Mouse (Mus musculus) adrenal gland, postnatal 14 days (tissue): Measurements from ENCODE around the gene Gm4756. TPM values are rescaled to one million over a fixed set of nuclear protein-coding genes. Genes with fewer than 3 reads are reported as not detected.
A peak's percentile ranks its signal among the peaks of the same experiment; 100 is the strongest.
"Not testable (repeated sequence)": the region's sequence is repeated elsewhere in the genome, so short reads cannot be mapped to it uniquely, and the experiment has no call there.

Experiments
- DNase-seq: peaks from one replicate; pipeline ENCODE4 v3.0.0; 2021; ENCODE audit warnings: mixed read lengths
- long read RNA-seq, 2 experiments: library from polyadenylated mRNA; stranded (forward); transcript quantifications; one replicate each; pipeline ENCODE4 v2.0.0; 2021
- total RNA-seq: library from RNA; stranded (reverse); gene quantifications from 2 replicates; pipeline ENCODE4 v1.2.3, GENCODE M21; 2021

Gm4756 gene
- total RNA-seq: not detected in 2 replicates
- long read RNA-seq, experiment 1: 0 reads
- long read RNA-seq, experiment 2: 0 reads

DNA sequence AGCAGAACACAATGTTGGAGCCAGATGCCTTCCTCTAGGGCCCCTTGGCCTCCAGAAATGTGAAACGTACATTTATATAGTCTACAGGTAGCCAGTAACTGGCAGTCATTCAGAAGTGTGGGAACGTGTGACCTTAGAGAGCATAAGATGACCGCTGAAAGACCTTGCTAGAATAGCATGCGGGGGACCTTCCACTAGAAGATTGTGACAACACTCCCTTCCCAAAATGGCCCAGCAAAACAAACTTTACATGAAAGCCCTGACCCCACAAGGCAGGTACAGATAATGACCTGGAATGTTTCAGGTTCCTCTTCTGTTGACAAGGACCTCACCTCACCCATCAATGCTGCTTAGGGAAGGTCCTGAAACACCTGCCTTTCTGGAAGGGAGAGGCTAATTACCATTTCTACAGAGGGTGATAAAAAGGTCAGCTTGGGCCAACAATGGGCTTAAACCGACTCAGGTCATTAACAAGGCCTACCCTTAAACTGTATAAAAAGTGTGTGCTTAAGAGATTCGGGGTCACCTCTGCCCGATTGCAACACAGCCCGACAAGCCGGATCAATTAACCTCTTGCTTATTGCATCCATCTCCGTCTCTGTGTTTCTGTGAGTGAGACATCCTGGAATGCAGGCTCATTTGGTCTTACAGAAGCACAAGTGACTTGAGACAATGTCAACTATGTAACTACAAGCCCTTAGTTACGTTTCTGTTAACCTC, at the start of gene Gm4756:
TSS of gene Gm4756 (minus strand) at position 51 of the 720 bp plus-strand sequence.
- DNase-seq: no peak

GRCm38 (mm10) chr12:72694901-72695463, 45.5 kb upstream of the Gm4756 start:
- peak; percentile 28 for DNase-seq

DNA sequence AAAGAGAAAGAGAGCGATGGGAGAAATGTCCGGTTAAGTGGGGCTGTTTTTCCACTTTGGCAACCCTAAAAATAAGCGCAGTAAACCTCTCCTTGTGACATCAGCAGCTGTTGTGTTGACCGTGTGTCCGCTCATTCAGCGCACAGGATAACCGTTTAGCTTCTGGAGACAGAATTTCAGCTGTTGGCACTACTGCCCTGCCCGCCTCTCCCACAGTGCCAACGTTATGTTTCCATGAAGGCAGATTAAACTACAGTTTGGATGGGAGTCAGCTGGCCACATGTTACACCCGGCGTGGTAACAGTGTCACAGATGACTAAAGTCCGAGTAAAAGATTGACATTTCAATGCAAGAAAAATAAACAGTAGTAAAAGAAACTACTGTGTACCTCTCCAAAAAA, 45.0 kb upstream of the Gm4756 start:
- DNase-seq: peak; percentile 14

GRCm38 (mm10) chr12:72693895-72694294, 44.4 kb upstream of the Gm4756 start:
- peak; percentile 60 for DNase-seq

DNA sequence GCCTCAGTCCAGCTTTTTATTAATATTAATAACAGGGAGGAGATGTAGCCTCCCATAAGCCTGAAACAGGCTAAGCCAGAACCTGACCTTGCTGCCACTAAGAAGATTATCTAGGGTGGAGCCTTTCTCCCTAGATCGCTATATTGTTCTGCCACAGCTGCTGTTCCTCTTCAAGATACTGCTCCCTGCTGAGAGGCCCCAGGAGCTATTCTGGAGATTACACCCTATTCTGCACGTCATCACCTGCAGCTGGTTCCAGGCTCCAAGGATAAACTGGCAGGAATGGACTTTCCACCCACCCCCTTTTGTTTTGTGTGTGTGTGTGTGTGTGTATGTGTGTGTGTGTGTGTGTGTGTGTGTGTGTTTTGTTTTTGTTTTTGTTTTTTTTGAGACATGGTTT, 38.8 kb upstream of the Gm4756 start:
- DNase-seq: not testable (repeated sequence)

DNA sequence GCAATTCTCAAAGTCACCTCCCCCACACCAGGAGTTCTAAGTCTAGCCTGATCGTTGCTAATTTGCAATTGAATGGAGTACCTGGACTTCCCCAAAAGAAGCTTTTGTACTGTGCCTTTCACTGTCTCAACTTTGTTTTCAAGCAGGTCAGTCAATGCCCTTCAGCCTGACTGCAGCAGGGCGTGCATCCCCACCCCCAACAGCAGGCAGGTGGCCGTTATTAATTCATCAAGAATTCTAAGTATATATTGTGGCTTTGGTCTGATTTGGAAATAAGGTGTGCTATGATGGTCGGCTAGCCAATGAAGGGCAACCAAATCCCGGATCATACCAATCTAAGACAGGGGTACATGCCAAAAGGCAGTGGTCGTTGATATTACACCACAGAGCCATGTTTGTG, 38.3 kb upstream of the Gm4756 start:
- not testable (repeated sequence) for DNase-seq

- DNase-seq: not testable (repeated sequence)
Observed at GRCm38 (mm10) chr12:72686566-72686965, 37.1 kb upstream of the Gm4756 start.

DNA sequence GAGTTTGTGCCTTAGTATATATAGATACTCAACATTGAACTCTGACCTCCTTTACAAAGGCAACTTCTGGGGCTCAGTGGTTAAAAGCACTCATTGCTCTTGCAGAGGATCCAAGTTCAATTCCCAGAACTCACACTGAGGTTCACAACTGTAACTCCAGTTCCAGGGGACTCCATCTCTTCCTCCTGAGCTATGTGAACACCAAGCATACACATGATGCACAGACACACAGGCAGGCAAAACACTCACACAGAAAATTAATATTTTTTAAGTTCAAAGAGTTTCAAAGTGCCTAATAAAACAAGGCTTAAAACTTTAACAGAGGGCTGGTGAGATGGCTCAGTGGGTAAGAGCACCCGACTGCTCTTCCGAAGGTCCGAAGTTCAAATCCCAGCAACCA, 34.2 kb upstream of the Gm4756 start:
- DNase-seq: no peak

- DNase-seq: no peak
Observed at GRCm38 (mm10) chr12:72682511-72683282, 33.2 kb upstream of the Gm4756 start.

DNA sequence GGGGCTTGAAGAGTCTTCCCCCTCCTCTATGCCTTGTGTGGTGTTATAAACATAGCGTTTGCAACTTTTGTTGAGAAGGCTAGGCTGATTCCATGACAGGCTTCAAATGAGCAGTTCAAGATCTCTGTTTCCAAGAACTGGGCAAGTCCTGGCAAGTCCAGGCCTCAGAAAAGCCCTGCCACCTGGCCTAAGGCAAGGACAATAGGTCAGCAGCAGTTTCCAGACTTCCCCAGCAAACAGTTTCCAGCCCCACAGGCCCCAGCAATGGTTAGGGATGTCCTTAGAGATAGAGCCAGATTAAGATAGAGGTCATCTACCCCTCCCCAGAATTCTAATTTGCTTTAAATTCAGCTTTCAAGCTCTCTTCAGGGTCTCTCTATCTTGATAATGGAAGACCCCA, 32.5 kb upstream of the Gm4756 start:
- DNase-seq: no peak

DNA sequence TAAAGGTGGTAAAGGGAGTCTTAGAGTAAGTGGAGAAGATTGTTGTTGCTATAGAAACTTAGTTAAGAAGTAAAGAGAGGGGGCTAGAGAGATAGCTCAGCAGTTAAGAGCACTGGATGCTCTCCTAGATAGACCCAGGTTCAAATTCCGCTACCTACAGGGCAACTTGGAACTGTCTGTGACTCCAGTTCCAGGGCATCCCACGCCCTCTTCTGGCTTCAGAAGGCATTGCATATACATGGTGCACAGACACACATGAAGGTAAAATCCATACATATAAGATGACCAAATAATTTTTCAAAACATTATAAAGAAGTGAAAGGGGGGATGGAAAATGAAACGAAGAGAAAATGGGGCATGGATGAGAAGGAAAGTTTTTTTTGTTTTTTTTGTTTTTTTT, 30.2 kb upstream of the Gm4756 start:
- DNase-seq: no peak

GRCm38 (mm10) chr12:72674820-72675219, 25.4 kb upstream of the Gm4756 start:
- DNase-seq: no peak

- DNase-seq: no peak
Observed at GRCm38 (mm10) chr12:72674079-72674797, 24.8 kb upstream of the Gm4756 start.

DNA sequence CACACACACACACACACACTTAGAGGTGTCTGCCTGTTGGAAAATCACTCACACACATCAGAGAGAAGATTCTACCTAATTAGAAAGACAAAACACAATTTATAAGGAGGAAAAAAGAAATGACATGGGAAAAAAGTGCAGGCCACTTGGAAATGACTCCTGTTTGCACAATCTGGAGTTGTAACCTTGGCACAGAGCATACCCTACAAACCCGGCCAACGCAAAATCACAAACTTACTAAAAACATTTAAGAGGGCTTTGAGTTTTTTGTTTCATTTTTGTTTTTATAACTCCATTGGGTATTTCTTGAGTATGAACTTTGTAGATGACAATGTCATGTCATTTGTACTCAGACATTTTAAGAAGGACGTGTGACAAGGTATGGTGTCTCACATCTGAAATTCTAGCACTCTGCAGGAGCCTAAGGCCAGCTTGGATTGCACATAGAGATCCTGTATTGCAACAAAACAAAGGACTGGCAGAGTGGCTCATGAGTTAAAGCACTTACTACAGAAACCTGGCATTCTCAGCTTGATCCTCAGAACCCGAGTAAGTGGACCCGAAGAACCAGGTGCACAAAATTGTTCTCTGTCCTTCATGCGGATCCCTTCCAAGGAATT, 22.2 kb upstream of the Gm4756 start:
- DNase-seq: peak; percentile 25

DNA sequence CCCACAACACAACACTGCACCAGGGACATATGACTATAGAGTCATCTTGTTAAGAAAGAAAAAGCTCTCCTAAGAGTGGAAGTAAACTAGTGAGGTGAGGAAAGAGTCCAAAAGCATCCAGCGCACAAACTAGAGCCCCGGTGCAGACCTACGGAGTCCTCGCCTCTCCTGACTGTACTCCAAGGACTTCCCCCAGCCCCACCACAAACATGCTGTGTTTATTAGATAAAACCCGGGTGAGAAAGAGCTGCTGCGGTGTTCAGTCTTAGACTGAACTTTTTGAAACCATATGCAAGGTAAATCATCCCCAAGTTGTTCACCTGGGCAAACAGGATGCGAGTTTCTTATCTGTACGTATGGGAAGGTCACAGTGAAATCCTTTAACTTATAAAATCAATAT, 21.5 kb upstream of the Gm4756 start:
- DNase-seq: no peak

DNA sequence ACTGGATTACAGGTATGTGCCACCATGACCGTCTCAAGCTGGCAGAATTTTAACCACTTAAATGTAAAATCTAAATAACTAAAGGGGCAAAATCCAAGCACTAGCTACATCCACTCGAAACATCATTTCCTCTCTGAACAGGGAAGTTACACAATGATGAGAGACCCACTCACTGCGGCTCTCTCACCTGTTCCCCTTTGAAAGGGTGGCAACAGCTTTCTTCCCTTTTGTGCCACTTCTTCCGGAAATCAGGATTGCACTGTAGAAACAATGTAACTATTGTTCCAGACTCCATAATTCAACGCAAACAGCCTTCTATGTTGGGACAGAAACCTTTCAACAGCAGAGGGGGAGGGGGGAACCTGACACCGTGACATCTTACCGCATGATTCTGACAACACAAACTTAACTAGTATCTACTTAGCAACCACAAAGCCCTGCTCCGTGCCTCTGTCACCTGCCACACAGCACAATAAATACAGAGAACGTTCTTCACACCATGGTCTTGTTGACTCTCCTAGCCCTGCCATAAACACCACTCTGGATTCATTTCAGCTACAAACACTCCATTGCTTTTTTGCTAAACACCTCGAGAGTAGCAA, 18.5 kb upstream of the Gm4756 start:
- DNase-seq: no peak

- DNase-seq: peak; percentile 9
Observed at GRCm38 (mm10) chr12:72666015-72666414, 16.6 kb upstream of the Gm4756 start.

DNA sequence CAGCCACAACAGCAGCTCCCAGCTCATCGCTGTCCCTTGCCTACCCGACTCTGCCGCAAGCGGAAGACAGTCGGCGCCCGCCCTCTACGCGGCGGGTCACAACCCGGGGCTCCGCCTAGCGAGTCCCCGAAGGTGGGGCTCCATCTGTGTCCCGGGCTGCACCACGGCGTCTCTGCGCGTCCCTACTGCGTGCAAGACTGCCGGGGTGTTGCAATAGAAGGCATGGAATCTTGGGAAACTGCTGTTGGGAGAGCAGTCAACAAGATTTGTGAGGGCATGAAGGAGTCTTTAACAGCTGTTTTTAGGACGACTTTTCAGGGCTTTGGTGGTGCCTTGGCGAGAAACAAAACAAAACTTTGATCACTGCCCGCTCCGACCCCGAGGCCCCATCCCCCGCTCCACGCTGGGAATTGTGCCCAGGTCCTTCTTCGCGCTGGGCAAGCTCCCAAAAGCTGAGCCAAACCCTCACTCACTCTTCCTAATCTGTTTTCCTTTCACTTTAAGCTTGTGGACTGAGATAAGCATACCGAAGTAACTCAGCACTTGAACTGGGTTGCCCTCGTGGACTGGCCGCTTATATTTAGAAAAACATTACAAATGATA, 15.4 kb upstream of the Gm4756 start, which contains the start of gene Dhrs7:
TSS of gene Dhrs7 (minus strand) at position 175 of the 603 bp plus-strand sequence.
- peak; percentile 97 for DNase-seq

DNA sequence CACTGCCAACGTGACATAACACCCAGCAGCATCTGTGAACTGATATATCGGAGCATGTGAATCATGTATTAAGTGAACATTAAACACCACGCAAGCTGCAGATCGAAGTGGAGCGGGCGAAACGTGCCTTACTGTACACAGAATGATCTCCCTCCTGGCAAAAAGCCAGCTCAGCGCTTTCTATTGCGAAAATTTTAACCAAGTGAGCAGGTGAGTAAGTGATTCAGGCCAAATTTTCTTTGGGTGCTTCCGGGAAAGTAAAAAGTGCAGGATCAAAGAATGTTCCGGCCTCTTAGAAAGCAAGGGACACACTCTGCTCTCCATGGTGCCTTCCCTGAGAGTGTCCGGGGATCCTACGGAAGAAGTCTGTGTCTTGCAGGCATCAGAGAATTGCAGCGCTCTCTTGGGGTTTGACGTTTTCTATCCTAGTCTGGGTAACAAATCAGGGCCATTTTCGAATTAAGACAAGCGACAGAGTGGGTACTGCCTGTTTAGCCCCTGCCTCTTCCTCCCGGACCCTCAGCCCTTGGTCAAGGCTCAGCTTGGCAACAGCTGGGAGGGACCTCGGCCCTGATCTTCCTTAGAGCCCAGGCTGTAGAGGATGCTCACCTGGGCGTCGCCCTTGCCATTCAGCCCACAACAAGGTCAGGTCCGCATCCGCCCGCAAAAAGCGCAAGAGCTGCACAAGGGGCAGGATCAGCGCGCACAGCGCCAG, 14.7 kb upstream of the Gm4756 start:
- DNase-seq: peak; percentile 69

DNA sequence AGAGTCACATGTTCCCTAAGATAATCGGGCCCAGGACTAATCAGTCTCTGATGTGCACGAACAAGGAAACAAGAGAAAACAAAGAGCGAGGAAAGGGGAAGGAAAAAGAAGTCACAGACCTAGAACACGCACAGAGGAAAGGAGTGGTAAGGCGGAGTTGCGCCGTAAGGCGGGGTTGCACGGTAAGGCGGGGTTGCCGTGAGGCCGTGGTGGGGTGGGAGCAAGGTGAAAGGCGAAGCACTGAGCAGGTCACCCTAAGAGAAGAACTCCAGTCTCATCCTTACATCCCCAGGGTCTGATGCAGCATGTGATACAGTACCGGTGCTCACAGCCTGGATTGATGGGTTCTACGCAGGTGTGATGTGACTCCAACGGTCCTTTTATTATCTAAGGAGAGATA, 6.3 kb upstream of the Gm4756 start:
- DNase-seq: no peak
